Mouse (Mus musculus): ENCODE data around the gene Msln.
A peak's percentile ranks its signal among the peaks of the same experiment; 100 is the strongest.

GRCm38 (mm10) chr17:25786781-25787504 is 32.8 kb upstream of the Msln start:
- TF ChIP-seq POLR2A (IDR thresholded peaks at IDR 0.05; ENCODE audit: low read depth, low read length) (0 out of 2 replicates have a peak, but pooled peaks have one; percentile 1), CTCF (IDR thresholded peaks at IDR 0.05; ENCODE audit: borderline replicate concordance, insufficient read depth, low read length) (no peak)

Data from embryonic fibroblast, embryonic 13.5 days (primary cell).